Mouse (Mus musculus) layer of hippocampus, adult 2 months (tissue): ENCODE measurements at regions not wholly inside any gene's neighbourhood (a gene's known extent, or its start where the extent isn't known, plus 50 kb on each side); places are given as distances from the start of the nearest gene placed in this dataset.

ENCODE experiments used
- DNase-seq, 2 experiments: peaks; one replicate each; pipeline ENCODE4 v3.0.0; 2022; ENCODE audit warnings: low spot score in 2 of 2
- H3K27ac ChIP-seq: fragments of 200-600 bp; 2 replicates; pipeline ENCODE4 v1.8.1; 2022
- H3K4me3 ChIP-seq: fragments of 200-600 bp; 2 replicates; pipeline ENCODE4 v1.8.1; 2022; ENCODE audit warnings: mild to moderate bottlenecking
- CTCF ChIP-seq: fragments of 200-600 bp; conservative IDR thresholded peaks from 2 replicates; pipeline ENCODE4 v1.8.1; 2022; ENCODE audit warnings: antibody characterized with exemption, mild to moderate bottlenecking, moderate library complexity

- no peak for DNase-seq
- no peak overlapping the region for H3K4me3 ChIP-seq
- TF ChIP-seq CTCF, result no peak
Measured at GRCm38 (mm10) chr10:21494536-21494935, 98.4 kb upstream of the 1700020N01Rik start.

GRCm38 (mm10) chr10:21497110-21497509 is 95.8 kb upstream of the 1700020N01Rik start:
- no peak overlapping the region for H3K27ac ChIP-seq
- no peak for TF ChIP-seq CTCF
- no peak for DNase-seq
- no peak overlapping the region for H3K4me3 ChIP-seq

More at GRCm38 (mm10) chr10:21494536-21494935, 98.4 kb upstream of the 1700020N01Rik start:
- no peak overlapping the region for H3K27ac ChIP-seq

- no peak for TF ChIP-seq CTCF
- no peak for DNase-seq
- H3K27ac ChIP-seq, result no peak overlapping the region
- no peak overlapping the region for H3K4me3 ChIP-seq
Measured at GRCm38 (mm10) chr10:21498143-21498542, 94.8 kb upstream of the 1700020N01Rik start.

- no peak for TF ChIP-seq CTCF
- no peak overlapping the region for H3K27ac ChIP-seq
- no peak overlapping the region for H3K4me3 ChIP-seq
- DNase-seq, result no peak
Measured at GRCm38 (mm10) chr10:21501658-21502057, 91.3 kb upstream of the 1700020N01Rik start.

- no peak overlapping the region for H3K4me3 ChIP-seq
- no peak overlapping the region for H3K27ac ChIP-seq
- TF ChIP-seq CTCF, result no peak
- DNase-seq, result no peak
Measured at GRCm38 (mm10) chr10:21504431-21504830, 88.5 kb upstream of the 1700020N01Rik start.

- no peak for TF ChIP-seq CTCF
- no peak for DNase-seq
- no peak overlapping the region for H3K4me3 ChIP-seq
Measured at GRCm38 (mm10) chr10:21511386-21511785, 81.6 kb upstream of the 1700020N01Rik start.

GRCm38 (mm10) chr10:21512486-21512885 is 80.5 kb upstream of the 1700020N01Rik start:
- Histone ChIP-seq H3K27ac (no peak overlapping the region), H3K4me3 (no peak overlapping the region)
- no peak for TF ChIP-seq CTCF
- DNase-seq, result no peak

More at GRCm38 (mm10) chr10:21511386-21511785, 81.6 kb upstream of the 1700020N01Rik start:
- H3K27ac ChIP-seq, result no peak overlapping the region

- no peak overlapping the region for H3K4me3 ChIP-seq
- no peak for TF ChIP-seq CTCF
- no peak overlapping the region for H3K27ac ChIP-seq
Measured at GRCm38 (mm10) chr10:21517721-21518120, 75.2 kb upstream of the 1700020N01Rik start.

DNA sequence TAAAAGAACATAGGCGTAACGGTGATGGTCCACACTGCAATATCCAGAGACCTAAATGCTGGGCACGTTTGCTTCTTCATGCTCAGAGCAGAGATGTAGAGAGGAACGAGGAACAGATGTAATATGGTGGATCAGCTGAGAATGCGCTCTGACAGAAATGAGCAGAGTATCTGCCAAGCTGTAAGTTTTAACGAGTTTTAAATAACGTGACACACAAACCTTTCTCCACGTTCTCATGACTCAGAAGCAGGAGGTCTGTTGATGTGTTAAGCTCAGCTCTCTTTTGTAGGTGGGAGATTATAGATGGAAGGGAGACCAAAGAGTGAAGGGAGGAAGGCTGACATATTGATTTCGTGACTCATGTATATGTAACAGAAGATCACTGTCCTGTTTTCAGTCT is 72.1 kb upstream of the 1700020N01Rik start:
- Histone ChIP-seq H3K27ac (no peak overlapping the region), H3K4me3 (no peak overlapping the region)
- TF ChIP-seq CTCF, result no peak
- no peak for DNase-seq

More at GRCm38 (mm10) chr10:21517721-21518120, 75.2 kb upstream of the 1700020N01Rik start:
- no peak for DNase-seq

DNA sequence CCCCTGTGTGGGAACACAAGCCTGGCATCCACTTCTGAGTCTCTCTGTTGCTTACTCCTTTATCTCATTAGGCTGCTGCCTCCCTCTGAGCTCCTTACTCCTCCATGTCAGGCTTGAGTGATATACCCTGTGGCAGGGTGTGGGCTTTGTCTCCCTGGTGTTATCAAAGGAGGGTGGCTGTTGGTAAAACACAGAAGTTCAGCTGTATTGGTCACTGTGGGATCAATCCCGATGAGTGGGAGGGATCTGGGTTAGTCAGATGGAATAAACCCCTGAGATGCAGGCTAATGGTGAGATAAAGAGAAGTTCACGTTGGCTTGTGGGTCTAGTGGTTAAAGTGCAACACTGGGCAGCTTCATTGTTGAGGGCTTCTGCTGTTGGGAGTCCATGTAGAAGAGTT is 67.4 kb upstream of the 1700020N01Rik start:
- no peak overlapping the region for H3K27ac ChIP-seq
- TF ChIP-seq CTCF, result no peak
- H3K4me3 ChIP-seq, result no peak overlapping the region
- no peak for DNase-seq

- TF ChIP-seq CTCF, result no peak
- H3K4me3 ChIP-seq, result no peak overlapping the region
- H3K27ac ChIP-seq, result no peak overlapping the region
- no peak for DNase-seq
Measured at GRCm38 (mm10) chr10:21528396-21528795, 64.5 kb upstream of the 1700020N01Rik start.

DNA sequence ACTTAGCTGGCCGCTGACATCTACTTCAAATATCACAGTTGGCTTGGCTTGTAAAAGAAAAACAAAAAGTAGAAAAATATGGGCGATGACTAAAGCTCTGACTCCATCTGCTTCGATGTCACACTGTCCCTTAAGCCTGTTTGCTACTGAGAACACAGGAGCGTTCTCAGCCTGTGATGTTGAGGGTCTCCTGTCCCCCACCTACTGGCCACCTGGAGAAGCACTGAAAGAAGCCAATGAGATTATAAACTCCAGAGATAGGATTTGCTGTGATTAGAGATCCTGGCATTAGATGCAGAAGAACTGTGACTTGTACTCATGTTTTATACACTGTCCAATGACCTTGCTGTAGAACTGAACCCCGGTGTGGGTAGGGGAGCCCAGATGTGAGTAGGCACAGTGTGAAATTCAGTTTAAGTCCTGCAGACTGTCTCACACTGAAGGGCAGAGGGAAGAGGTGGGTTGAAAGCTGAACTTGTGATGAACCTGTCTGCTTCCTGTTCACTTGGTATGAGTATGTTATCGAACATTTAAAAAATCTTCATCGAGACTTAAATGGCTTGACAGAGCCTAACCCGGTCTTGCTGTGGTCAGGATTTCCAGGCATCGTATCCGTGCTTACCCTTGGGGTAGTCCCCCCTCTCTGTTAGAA is 63.7 kb upstream of the 1700020N01Rik start:
- TF ChIP-seq CTCF, result peak; percentile 53
- Histone ChIP-seq H3K4me3 (no peak overlapping the region), H3K27ac (no peak overlapping the region)
- no peak for DNase-seq

DNA sequence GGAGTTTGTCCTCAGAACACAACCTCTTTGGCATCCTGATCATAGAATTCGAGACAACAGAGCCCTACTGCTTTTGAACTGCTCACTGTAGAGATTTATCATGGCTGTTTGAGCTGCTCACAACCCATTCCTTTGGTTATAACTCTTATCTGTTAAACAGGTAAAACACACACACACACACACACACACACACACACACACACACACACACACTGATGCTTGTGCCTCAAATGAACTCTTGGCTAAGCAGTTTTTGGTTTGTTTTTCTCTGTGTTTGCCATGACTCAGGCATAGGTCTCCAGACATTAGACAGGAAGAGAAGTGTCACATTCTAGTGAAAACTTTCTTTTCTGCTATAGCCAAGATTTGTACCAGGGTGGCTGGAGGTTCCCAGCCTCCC is 60.8 kb upstream of the 1700020N01Rik start:
- H3K27ac ChIP-seq, result no peak overlapping the region
- no peak for TF ChIP-seq CTCF
- no peak overlapping the region for H3K4me3 ChIP-seq
- no peak for DNase-seq

DNA sequence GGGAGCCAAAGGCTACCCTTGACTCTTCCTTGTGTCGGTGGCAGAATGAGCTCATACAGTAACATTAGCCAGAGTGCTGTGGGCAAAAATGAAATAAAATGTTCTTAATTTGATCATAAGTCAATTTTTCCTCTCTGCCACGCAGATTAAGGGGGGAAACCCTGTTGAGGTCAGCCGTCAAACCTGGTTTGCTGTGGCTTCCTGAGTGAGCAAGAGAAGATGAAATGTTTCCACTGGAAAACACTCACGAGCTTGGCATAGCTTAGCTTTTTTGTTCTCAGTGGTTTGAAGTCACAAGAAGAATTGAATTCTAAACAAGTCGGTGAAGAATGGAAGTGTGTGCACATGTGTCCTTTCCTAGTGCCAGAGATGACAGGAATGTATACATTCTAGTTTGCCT is 57.3 kb upstream of the 1700020N01Rik start:
- H3K4me3 ChIP-seq, result no peak overlapping the region
- DNase-seq, result no peak
- TF ChIP-seq CTCF, result no peak
- no peak overlapping the region for H3K27ac ChIP-seq
